Mouse (Mus musculus) heart, adult 2 months (tissue): Measurements from ENCODE around the gene Klhl40. TPM values are rescaled to one million over a fixed set of nuclear protein-coding genes. Genes with fewer than 3 reads are reported as not detected.

ENCODE experiments used
- DNase-seq, 2 experiments: peaks; one replicate each; pipeline ENCODE4 v3.0.0; 2021
- H3K27ac ChIP-seq: fragments of 200-600 bp; 2 replicates; pipeline ENCODE4 v1.8.1; 2022
- H3K27me3 ChIP-seq: fragments of 200-500 bp; 2 replicates; pipeline ENCODE4 v1.6.1; 2012; ENCODE audit warnings: mild to moderate bottlenecking, low read length, inconsistent platforms, mixed read lengths; ENCODE audit not compliant: control insufficient read depth, insufficient read depth
- H3K36me3 ChIP-seq: fragments of 200-500 bp; 2 replicates; pipeline ENCODE4 v1.6.1; 2012; ENCODE audit warnings: low read length, inconsistent platforms; ENCODE audit not compliant: control insufficient read depth, insufficient read depth
- H3K4me1 ChIP-seq: fragments of 200-500 bp; 2 replicates; pipeline ENCODE4 v1.6.1; 2011; ENCODE audit warnings: low read length; ENCODE audit not compliant: control insufficient read depth, insufficient read depth
- H3K4me3 ChIP-seq: fragments of 200-600 bp; 2 replicates; pipeline ENCODE4 v1.8.1; 2022
- H3K79me2 ChIP-seq: fragments of 200-500 bp; replicated peaks from 2 replicates; pipeline ENCODE4 v1.6.1; 2012; ENCODE audit warnings: mild to moderate bottlenecking, inconsistent platforms, low read length, moderate library complexity, mixed read lengths; ENCODE audit not compliant: control insufficient read depth, insufficient read depth
- H3K9ac ChIP-seq: fragments of 200-500 bp; 2 replicates; pipeline ENCODE4 v1.6.1; 2012; ENCODE audit warnings: low read depth, mild to moderate bottlenecking, control low read depth, inconsistent platforms, low read length, mixed read lengths
- CTCF ChIP-seq: fragments of 200-600 bp; IDR thresholded peaks from 2 replicates; pipeline ENCODE4 v1.8.1; 2022; ENCODE audit warnings: antibody characterized with exemption, mild to moderate bottlenecking, moderate library complexity
- EP300 ChIP-seq: fragments of 200-500 bp; IDR thresholded peaks from 2 replicates; pipeline ENCODE4 v1.6.1; 2011; ENCODE audit warnings: low read depth, low read length, control low read depth; ENCODE audit not compliant: insufficient read depth
- POLR2A ChIP-seq: fragments of 200-500 bp; IDR thresholded peaks from 2 replicates; pipeline ENCODE4 v1.6.1; 2011; ENCODE audit warnings: mild to moderate bottlenecking, low read depth, low read length, control low read depth; ENCODE audit not compliant: insufficient read depth
- WGBS: fragments of 180-500 bp; shearing (Covaris S2); methylation state at CpG from one replicate; pipeline ENCODE4 v1.1.7; 2018; 5-methylcytosine and 5-hydroxymethylcytosine counted together
- intact Hi-C: fragments of 180-260 bp; cut with DNase I; formaldehyde crosslinking; loops from one replicate; pipeline ENCODE4 v1.15.1; 2025
- polyA plus RNA-seq: library from polyadenylated mRNA; depleted of rRNA; stranded (reverse); fragments of >200 nt; gene quantifications from 2 replicates; pipeline ENCODE4 v1.2.3, GENCODE M21; 2012
- total RNA-seq, 2 experiments: library from RNA; stranded (reverse); gene quantifications; 2 replicates each; pipeline ENCODE4 v1.2.3; 2021

Klhl40 gene
- total and polyA plus RNA-seq, 3 experiments, result 12.3 to 17.4 (median 13.1) TPM

- intact Hi-C loops, result no loop called here
- no peaks in the 10 kb centered on the region for H3K27me3 ChIP-seq
- H3K4me3 ChIP-seq, result no peak overlapping the region
- H3K79me2 ChIP-seq, result no peaks in the 10 kb centered on the region
- no peak for DNase-seq
- no peaks in the 10 kb centered on the region for H3K4me1 ChIP-seq
- WGBS, result 75% methylated on average over 8 of the region's 8 CpGs
- no peak overlapping the region for H3K27ac ChIP-seq
- no peaks in the 10 kb centered on the region for H3K36me3 ChIP-seq
- TF ChIP-seq EP300 (no peak), POLR2A (no peak), CTCF (no peak)
- H3K9ac ChIP-seq, result no peak overlapping the region
Measured at GRCm38 (mm10) chr9:121785261-121785660, 7.9 kb downstream of the Klhl40 start.

GRCm38 (mm10) chr9:121786359-121786758, 9.0 kb downstream of the Klhl40 start:
- TF ChIP-seq EP300 (no peak), CTCF (no peak), POLR2A (no peak)
- Histone ChIP-seq H3K27me3 (no peaks in the 10 kb centered on the region), H3K4me1 (no peaks in the 10 kb centered on the region), H3K27ac (no peak overlapping the region), H3K79me2 (no peaks in the 10 kb centered on the region), H3K36me3 (no peaks in the 10 kb centered on the region), H3K4me3 (no peak overlapping the region), H3K9ac (no peak overlapping the region)
- DNase-seq, result no peak
- intact Hi-C loops, result no loop called here
- 83% methylated on average over 2 of the region's 2 CpGs for WGBS

GRCm38 (mm10) chr9:121791206-121791605, 13.8 kb downstream of the Klhl40 start:
- intact Hi-C loops, result loop anchor here (2.0 kb wide), 1 partner anchor 14 kb away; the partner anchor contains the start of gene Klhl40
- peak overlapping the region; percentile 95 for H3K27ac ChIP-seq
- TF ChIP-seq CTCF, result no peak
- peak; percentile 46; the same call in 1 of the 2 replicates for TF ChIP-seq POLR2A
- 0 out of 2 replicates have a peak, but pooled peaks have one; percentile 30 for TF ChIP-seq EP300

GRCm38 (mm10) chr9:121791757-121792521, 14.5 kb downstream of the Klhl40 start, which contains the start of gene Hhatl:
Gene Hhatl, minus strand, starts transcription at chr9:121792507.
- intact Hi-C loops, result loop anchor here (2.0 kb wide), 1 partner anchor 15 kb away; the partner anchor contains the start of gene Klhl40

More at GRCm38 (mm10) chr9:121791206-121791605, 13.8 kb downstream of the Klhl40 start:
- Histone ChIP-seq H3K4me3 (peak overlapping the region; percentile 48), H3K27me3 (no peaks in the 10 kb centered on the region), H3K9ac (peak overlapping the region; percentile 75), H3K79me2 (no peaks in the 10 kb centered on the region), H3K36me3 (no peaks in the 10 kb centered on the region), H3K4me1 (peaks cover 5% of the 10 kb centered on the region; the same call in 1 of the 2 replicates)
- peak; percentile 75 to 85 for DNase-seq
- WGBS, result 7% methylated on average over 5 of the region's 5 CpGs

GRCm38 (mm10) chr9:121794972-121795539, 17.6 kb downstream of the Klhl40 start:
- H3K79me2 ChIP-seq, result no peaks in the 10 kb centered on the region
- H3K4me1 ChIP-seq, result peaks cover 5% of the 10 kb centered on the region; the same call in 1 of the 2 replicates
- DNase-seq, result peak; percentile 67 to 73
- H3K27ac ChIP-seq, result peak overlapping the region; percentile 67
- no peak overlapping the region for H3K4me3 ChIP-seq
- no peaks in the 10 kb centered on the region for H3K27me3 ChIP-seq
- TF ChIP-seq EP300 (peak; percentile 84; the same call in 1 of the 2 replicates), POLR2A (0 out of 2 replicates have a peak, but pooled peaks have one; percentile 25), CTCF (no peak)
- intact Hi-C loops, result no loop called here
- no peak overlapping the region for H3K9ac ChIP-seq
- H3K36me3 ChIP-seq, result no peaks in the 10 kb centered on the region
- 15% methylated on average over 1 of the region's 1 CpGs for WGBS

More at GRCm38 (mm10) chr9:121791757-121792521, 14.5 kb downstream of the Klhl40 start, which contains the start of gene Hhatl:
- peak; percentile 46; the same call in 1 of the 2 replicates for TF ChIP-seq POLR2A
- no peak for TF ChIP-seq CTCF
- no peak for TF ChIP-seq EP300
- WGBS, result 30% methylated on average over 24 of the region's 24 CpGs
- Histone ChIP-seq H3K4me1 (peaks cover 5% of the 10 kb centered on the region; the same call in 1 of the 2 replicates), H3K4me3 (peak within 1 kb of the TSS; percentile 48), H3K27me3 (no peaks in the 10 kb centered on the region), H3K36me3 (no peaks in the 10 kb centered on the region), H3K79me2 (no peaks in the 10 kb centered on the region), H3K9ac (peak within 1 kb of the TSS; percentile 75), H3K27ac (peak within 1 kb of the TSS; percentile 95)
- DNase-seq, result peak; percentile 56 to 60
